Mouse (Mus musculus) stomach, postnatal 0 days (tissue): ENCODE measurements around the gene Zfp672.

ENCODE experiments used
- CTCF ChIP-seq: IDR thresholded peaks from 2 replicates; pipeline ENCODE4 v1.5.1; 2016; ENCODE audit warnings: antibody characterized with exemption, low read depth, mild to moderate bottlenecking, moderate library complexity
- EP300 ChIP-seq: optimal IDR thresholded peaks from 2 replicates; pipeline ENCODE3; 2016; ENCODE audit warnings: antibody characterized with exemption

DNA sequence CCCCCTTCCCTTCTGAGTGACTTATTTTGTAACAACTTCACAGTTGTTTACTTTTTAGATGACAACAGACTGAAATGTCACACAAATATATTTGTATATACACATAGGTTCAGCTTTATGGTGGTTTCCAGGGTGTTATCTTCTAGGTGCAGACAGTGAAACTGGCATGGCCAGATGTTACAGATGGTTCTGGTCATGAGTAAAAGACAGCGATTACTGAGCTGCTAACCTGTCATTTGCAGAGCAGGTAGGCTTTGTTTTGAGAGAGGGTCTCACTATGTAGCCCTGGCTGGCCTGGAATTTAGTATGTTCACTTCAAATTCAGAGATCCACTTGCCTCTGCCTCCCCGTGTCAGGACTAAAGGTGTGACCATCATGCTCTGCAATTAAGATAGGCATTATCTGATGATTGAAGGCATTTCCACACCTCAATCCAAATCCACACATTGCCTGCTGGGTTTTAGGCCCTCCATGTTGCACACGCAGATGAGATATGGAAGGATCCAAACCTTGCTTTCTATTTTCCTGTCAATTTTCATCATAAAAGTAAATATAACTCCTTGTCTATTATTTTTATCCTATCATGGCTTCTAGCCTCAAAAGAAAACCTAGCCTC lies 5.4 kb downstream of the Zfp672 start:
- TF ChIP-seq CTCF (no peak), EP300 (no peak)
